Mouse (Mus musculus) testis, adult 2 months (tissue): ENCODE measurements at regions not wholly inside any gene's neighbourhood (a gene's known extent, or its start where the extent isn't known, plus 50 kb on each side); places are given as distances from the start of the nearest gene placed in this dataset.

Source experiments
- H3K27ac ChIP-seq: fragments of 200-500 bp; 2 replicates; pipeline ENCODE4 v1.5.1; 2012; ENCODE audit warnings: low read depth, low read length; ENCODE audit not compliant: control insufficient read depth, insufficient read depth
- H3K27me3 ChIP-seq: fragments of 200-500 bp; 2 replicates; pipeline ENCODE4 v1.6.1; 2012; ENCODE audit warnings: mild to moderate bottlenecking, low read length, moderate library complexity; ENCODE audit not compliant: control insufficient read depth, insufficient read depth
- H3K36me3 ChIP-seq: fragments of 200-500 bp; 2 replicates; pipeline ENCODE4 v1.6.1; 2012; ENCODE audit warnings: mild to moderate bottlenecking, low read length; ENCODE audit not compliant: control insufficient read depth, insufficient read depth
- H3K4me1 ChIP-seq: fragments of 200-500 bp; 2 replicates; pipeline ENCODE4 v1.6.1; 2012; ENCODE audit warnings: low read length; ENCODE audit not compliant: control insufficient read depth, insufficient read depth
- H3K4me3 ChIP-seq: fragments of 200-500 bp; 2 replicates; pipeline ENCODE4 v1.5.1; 2012; ENCODE audit warnings: low read depth, mild to moderate bottlenecking, low read length, moderate library complexity, mixed read lengths; ENCODE audit not compliant: control insufficient read depth
- CTCF ChIP-seq: fragments of 200-500 bp; IDR thresholded peaks from 2 replicates; pipeline ENCODE4 v1.5.1; 2012; ENCODE audit warnings: low read depth, mild to moderate bottlenecking, inconsistent platforms, low read length, moderate library complexity; ENCODE audit not compliant: control insufficient read depth, insufficient read depth, insufficient replicate concordance
- POLR2A ChIP-seq: fragments of 200-500 bp; IDR thresholded peaks from 2 replicates; pipeline ENCODE4 v1.6.1; 2012; ENCODE audit warnings: low read depth, mild to moderate bottlenecking, inconsistent platforms, low read length, moderate library complexity; ENCODE audit not compliant: control insufficient read depth

GRCm38 (mm10) chr2:117668137-117668536 lies 325.3 kb upstream of the Rasgrp1 start:
- no peak overlapping the region for H3K27ac ChIP-seq
- H3K36me3 ChIP-seq = no peaks in the 10 kb centered on the region
- H3K27me3 ChIP-seq = no peaks in the 10 kb centered on the region
- TF ChIP-seq CTCF = no peak
- no peak for TF ChIP-seq POLR2A
- no peak overlapping the region for H3K4me3 ChIP-seq
- H3K4me1 ChIP-seq = no peaks in the 10 kb centered on the region

GRCm38 (mm10) chr2:117674877-117675276 lies 332.1 kb upstream of the Rasgrp1 start:
- TF ChIP-seq POLR2A (no peak), CTCF (no peak)
- H3K36me3 ChIP-seq = no peaks in the 10 kb centered on the region

GRCm38 (mm10) chr2:117678650-117679049 lies 335.8 kb upstream of the Rasgrp1 start:
- no peak for TF ChIP-seq POLR2A
- Histone ChIP-seq H3K27me3 (no peaks in the 10 kb centered on the region), H3K36me3 (no peaks in the 10 kb centered on the region), H3K4me1 (no peaks in the 10 kb centered on the region), H3K4me3 (no peak overlapping the region), H3K27ac (no peak overlapping the region)

More at GRCm38 (mm10) chr2:117674877-117675276, 332.1 kb upstream of the Rasgrp1 start:
- H3K27me3 ChIP-seq = no peaks in the 10 kb centered on the region
- no peaks in the 10 kb centered on the region for H3K4me1 ChIP-seq
- no peak overlapping the region for H3K27ac ChIP-seq
- H3K4me3 ChIP-seq = no peak overlapping the region

- Histone ChIP-seq H3K4me1 (no peaks in the 10 kb centered on the region), H3K36me3 (no peaks in the 10 kb centered on the region), H3K27ac (no peak overlapping the region), H3K4me3 (no peak overlapping the region), H3K27me3 (no peaks in the 10 kb centered on the region)
- no peak for TF ChIP-seq POLR2A
- no peak for TF ChIP-seq CTCF
Observed at GRCm38 (mm10) chr2:117685836-117686453, 343.1 kb upstream of the Rasgrp1 start.

- no peak for TF ChIP-seq POLR2A
- no peak for TF ChIP-seq CTCF
- H3K27ac ChIP-seq = no peak overlapping the region
Observed at GRCm38 (mm10) chr2:117693537-117693936, 350.7 kb upstream of the Rasgrp1 start.

GRCm38 (mm10) chr2:117710173-117710813 lies 367.5 kb upstream of the Rasgrp1 start:
- Histone ChIP-seq H3K27me3 (no peaks in the 10 kb centered on the region), H3K4me1 (peaks cover 2% of the 10 kb centered on the region; the same call in 1 of the 2 replicates), H3K36me3 (no peaks in the 10 kb centered on the region), H3K4me3 (no peak overlapping the region), H3K27ac (no peak overlapping the region)
- TF ChIP-seq CTCF (no peak), POLR2A (no peak)

More at GRCm38 (mm10) chr2:117693537-117693936, 350.7 kb upstream of the Rasgrp1 start:
- no peak overlapping the region for H3K4me3 ChIP-seq
- H3K27me3 ChIP-seq = no peaks in the 10 kb centered on the region
- H3K4me1 ChIP-seq = no peaks in the 10 kb centered on the region
- H3K36me3 ChIP-seq = no peaks in the 10 kb centered on the region

GRCm38 (mm10) chr2:117724066-117724465 lies 381.3 kb upstream of the Rasgrp1 start:
- Histone ChIP-seq H3K4me3 (no peak overlapping the region), H3K36me3 (no peaks in the 10 kb centered on the region), H3K27ac (no peak overlapping the region), H3K27me3 (no peaks in the 10 kb centered on the region), H3K4me1 (no peaks in the 10 kb centered on the region)
- TF ChIP-seq POLR2A = no peak
- no peak for TF ChIP-seq CTCF

GRCm38 (mm10) chr2:117731253-117731652 lies 380.4 kb upstream of the Thbs1 start:
- no peak for TF ChIP-seq CTCF
- TF ChIP-seq POLR2A = no peak
- H3K4me3 ChIP-seq = no peak overlapping the region
- no peaks in the 10 kb centered on the region for H3K27me3 ChIP-seq
- no peak overlapping the region for H3K27ac ChIP-seq
- no peaks in the 10 kb centered on the region for H3K36me3 ChIP-seq
- no peaks in the 10 kb centered on the region for H3K4me1 ChIP-seq
